Mouse (Mus musculus) stomach, postnatal 0 days (tissue): ENCODE results near the gene Upp2.

Experiments
- CTCF ChIP-seq: IDR thresholded peaks from 2 replicates; pipeline ENCODE4 v1.5.1; 2016; ENCODE audit warnings: antibody characterized with exemption, low read depth, mild to moderate bottlenecking, moderate library complexity
- EP300 ChIP-seq: optimal IDR thresholded peaks from 2 replicates; pipeline ENCODE3; 2016; ENCODE audit warnings: antibody characterized with exemption

GRCm38 (mm10) chr2:58786681-58787080, 219.6 kb downstream of the Upp2 start:
- TF ChIP-seq CTCF (no peak), EP300 (no peak)
